Mouse (Mus musculus) thymus, postnatal 10 days (tissue): ENCODE results near the gene Man1a2.

ENCODE experiments used
- DNase-seq, 2 experiments: peaks; one replicate each; pipeline ENCODE4 v3.0.0; 2021; ENCODE audit warnings: low spot score in 2 of 2

Gene Man1a2

DNA sequence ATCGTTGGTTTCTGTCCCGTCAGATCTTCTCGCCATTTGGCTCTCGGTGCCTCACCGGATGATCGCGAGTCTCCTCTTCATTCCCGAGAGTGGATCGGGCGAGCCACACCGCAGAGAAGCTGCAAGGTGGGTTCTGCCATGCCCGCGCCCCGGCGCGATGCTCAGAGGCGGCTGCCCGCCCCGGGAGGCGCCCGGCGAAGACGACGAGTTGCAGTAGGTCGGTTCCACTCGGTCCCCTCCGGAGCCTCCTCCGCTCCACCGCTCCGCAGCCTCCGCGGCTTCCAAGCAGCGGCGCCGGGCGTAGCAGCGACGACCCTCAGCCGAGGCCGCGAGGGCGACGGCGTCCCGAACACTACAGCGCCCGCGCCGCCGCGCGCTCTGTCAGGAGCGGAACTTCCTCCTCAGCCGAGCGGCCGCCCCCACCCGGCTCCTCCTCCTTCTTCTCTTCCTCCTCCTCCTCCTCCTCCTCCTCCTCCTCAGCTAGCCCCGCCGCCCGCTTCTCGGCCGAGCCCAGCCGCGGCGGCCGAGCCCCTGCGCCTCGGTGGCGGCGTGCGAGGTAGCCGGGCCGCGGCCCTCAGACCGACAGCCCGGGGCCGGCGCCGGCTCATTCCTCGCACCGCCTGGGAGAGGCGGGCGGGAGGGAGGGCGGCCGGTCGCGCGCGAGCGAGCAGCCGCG is at the start of gene Man1a2:
TSS of gene Man1a2 (minus strand) at position 417 of the 676 bp plus-strand sequence.
- DNase-seq = peak; percentile 86 to 89

- no peak for DNase-seq
Measured at GRCm38 (mm10) chr3:100734482-100735154, 49.3 kb upstream of the Man1a2 start.

GRCm38 (mm10) chr3:100731896-100732295 is 46.6 kb upstream of the Man1a2 start:
- no peak for DNase-seq

DNA sequence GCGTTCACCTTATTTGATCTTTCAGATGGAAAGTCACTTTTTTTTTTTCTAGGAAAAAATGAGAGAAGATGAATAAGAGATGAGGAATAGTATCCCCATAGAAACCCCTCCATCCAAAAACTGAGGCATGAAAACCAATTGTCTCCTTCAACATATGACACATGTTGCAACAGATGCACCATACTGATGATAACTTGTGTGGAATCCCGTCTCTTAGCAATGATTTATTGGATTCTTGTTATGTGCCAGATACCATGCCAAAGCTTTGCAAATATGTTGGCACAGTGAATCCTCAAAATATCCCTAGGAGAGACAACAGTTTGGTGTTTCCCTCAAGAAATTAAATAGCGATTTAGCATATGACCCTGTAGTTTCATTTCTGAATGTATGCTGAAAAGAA is 46.0 kb upstream of the Man1a2 start:
- DNase-seq = no peak

DNA sequence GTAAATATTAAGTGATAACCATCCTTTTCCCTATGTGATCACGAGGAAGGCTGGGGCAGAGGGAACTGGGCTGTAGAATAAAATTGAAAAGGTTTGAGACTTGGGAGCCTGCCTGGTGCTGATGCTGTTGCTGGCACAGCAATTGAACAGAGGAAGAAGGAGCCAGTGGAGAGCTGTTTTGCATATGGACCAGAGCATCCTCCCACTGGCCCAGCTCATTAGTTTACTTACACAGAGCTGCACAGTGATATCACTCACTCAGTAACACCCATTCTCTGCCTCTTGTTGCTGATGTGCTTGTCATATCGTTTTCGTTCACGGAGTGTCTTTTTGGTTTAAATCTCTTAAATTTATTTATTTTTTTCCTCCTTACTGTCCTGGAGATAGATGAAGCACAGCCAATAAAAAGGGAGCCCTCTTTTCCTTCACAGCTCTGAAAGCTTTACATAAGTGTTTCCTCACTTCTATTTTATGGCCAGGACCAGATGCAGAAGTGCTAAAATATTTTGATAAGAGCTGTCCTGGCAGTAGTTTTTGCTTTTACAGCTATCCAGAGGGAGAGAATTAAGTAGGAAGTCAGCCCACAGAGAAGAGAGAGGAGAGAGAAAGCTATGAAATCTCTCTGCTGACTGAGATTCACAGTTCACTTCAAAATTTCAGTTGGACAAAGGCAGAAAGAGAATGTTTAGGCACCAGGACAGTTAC is 42.9 kb upstream of the Man1a2 start:
- DNase-seq = no peak

DNA sequence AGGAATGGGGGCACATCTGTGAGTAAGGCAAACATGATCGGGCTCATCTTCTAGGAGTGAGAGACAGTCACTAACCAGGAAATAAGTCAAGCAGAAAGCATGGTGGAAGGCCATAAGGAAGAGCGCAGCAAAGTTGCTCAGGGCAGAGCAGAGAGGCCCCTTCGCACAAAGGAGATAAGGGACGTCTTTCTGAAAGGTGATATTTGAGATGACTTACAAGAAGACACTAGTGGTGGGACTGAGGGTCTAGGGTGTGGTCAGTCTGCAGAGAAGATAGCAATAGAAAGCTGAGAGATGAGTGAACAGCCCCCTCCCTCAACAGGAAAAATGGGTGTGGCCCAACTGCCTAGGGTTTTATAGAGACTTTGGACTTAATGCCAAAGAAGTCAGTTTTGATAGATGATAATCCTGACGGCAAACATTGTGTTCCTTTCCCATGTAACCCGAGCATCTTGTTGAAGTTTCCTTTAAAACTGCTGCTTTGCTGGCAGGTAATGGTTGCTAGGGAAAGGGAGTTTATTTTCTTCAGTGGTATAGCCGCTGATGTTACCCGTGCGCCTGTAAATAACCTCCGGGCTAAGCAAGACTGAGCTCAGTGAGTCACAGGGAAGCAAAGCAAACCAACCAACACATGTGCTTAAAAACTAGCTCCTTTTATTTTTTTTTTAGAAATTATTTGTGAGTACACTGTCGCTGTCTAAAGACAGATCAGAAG is 40.8 kb upstream of the Man1a2 start:
- DNase-seq = no peak

DNA sequence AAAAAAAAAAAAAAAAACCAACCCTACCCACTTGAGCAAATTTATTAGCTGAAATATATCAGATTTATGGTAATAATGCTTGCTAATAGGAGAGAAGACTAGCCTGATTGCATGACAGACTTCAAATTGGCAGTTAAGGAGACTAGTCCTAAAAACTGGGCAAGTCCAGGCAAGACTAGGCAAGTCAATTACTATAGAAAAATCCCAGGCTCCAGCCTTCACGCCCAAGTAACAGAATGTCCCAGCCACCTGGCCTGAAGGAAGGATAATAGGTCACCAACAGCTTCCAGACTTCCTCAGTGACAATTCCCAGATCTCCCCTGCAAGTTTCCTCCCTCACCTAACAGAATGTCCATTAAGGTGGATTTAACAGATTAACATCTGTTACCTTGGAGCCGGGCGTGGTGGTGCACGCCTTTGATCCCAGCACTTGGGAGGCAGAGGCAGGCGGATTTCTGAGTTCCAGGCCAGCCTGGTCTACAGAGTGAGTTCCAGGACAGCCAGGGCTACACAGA is 35.5 kb upstream of the Man1a2 start:
- DNase-seq = no peak

DNA sequence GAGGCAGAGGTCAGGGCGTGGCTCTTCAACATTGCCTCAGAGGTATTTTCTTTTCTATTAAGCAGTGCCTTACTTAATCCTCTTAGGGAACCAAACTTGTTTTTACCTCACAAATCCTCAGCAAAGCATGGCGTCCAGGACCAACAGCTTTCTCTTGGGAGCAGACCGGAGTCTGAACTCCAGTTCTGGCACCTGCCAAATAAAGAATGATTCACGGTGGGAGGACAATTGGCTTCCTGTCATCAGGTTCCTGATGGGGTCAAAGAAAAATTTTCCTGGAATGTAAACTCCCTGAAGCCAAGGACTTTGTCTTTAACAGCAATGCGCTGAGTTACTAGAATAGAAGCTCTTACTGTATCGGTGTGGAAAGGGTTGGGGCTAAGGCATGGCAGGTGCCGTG is 30.9 kb upstream of the Man1a2 start:
- DNase-seq = no peak

DNA sequence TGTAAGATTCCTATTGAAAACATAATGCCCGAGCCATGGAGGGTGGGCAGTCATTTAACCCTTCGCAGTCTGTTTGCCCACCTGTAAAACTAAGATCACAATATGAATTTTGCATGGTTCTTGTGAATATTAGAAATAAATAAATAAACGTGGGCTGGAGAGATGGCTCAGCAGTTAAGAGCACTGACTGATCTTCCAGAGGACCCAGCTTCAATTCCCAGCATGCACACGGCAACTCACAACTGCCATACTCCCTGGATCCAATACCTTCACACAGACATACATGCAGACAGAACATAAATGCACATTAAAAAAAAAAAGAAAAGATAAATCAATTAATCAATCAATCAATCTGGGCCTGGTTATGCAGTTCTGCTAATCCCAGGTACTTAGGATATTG is 30.1 kb upstream of the Man1a2 start:
- DNase-seq = no peak

- DNase-seq = no peak
Measured at GRCm38 (mm10) chr3:100713142-100714005, 28.1 kb upstream of the Man1a2 start.

DNA sequence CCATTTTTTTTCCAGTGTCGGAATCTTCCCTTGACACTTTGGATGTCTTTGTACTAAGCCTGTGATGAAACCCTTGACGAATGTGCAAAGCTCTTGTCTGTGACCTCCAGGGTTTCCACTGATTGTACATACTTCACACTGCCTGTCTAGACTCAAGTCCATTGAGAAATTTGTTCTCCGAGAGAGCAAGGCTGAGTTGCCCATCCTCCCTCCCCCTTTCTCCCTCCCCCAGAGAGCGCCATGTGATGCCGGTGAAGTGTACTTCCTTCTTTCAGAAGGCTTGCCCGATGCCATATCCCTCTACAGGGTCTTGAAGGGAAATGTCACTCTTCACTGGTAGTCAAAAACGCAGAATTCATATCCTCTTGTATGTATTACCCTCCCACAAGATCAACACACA is 26.8 kb upstream of the Man1a2 start:
- DNase-seq = no peak

- no peak for DNase-seq
Measured at GRCm38 (mm10) chr3:100711486-100711885, 26.2 kb upstream of the Man1a2 start.

- no peak for DNase-seq
Measured at GRCm38 (mm10) chr3:100707117-100707516, 21.8 kb upstream of the Man1a2 start.

DNA sequence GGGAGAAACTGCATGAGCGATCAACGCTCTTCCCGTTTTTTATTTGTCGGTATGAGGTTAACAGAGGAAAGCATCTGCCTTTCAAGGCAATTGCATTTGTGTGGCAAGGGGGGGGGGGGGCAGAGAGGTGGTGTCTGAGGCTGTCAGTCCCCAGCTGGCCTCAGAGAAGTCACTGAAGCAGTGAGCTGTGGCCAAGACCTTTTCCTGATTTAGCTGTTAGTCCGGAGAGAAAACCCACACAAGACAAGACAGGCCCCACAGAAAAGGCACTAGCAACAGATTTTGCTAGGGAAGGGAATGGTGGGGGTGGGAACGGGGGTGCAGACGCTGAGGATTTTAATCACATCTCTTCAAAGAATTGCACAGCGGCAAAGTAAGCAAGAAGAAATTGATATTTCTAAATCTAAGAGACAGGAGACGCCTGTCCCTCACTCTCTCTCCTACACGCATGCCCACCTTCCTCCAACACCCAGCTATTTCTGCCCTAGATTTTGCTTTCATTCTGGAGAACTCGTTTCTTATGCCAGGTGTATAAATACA is 19.9 kb upstream of the Man1a2 start:
- DNase-seq = no peak

DNA sequence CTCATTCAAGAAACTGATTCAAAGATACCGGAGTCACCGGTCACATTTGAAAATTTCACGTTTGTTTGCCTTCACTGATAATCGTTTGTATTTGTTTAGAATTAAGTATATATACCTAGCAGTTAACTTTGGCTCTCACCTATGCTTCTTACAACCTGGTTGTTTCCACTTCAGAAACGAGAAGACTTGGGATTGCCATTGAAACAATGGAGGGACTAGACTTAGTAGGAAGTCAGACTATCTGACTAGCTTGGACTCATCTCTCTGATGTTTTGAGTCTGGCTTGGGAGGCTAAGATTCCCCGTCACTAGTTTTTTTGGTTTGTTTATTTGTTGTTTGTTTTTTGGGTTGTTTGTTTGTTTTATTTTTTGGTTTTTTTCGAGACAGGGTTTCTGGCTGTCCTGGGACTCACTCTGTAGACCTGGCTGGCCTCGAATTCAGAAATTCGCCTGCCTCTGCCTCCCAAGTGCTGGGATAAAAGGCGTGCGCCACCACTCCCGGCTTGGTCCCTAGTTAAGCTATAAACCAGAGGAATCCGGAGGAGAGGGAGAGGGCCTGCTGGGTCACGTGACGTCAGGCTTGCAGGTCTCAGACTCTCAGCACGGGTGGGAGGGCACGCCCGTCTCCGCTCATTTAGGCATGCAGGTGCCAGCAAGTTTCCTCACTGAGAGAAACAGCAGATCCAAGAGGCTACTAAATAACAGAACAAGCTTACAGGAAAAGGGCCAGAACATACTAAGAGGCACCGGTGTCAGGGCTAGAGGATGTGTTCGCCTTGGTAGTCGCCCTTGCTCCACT is 18.7 kb upstream of the Man1a2 start:
- DNase-seq = no peak

DNA sequence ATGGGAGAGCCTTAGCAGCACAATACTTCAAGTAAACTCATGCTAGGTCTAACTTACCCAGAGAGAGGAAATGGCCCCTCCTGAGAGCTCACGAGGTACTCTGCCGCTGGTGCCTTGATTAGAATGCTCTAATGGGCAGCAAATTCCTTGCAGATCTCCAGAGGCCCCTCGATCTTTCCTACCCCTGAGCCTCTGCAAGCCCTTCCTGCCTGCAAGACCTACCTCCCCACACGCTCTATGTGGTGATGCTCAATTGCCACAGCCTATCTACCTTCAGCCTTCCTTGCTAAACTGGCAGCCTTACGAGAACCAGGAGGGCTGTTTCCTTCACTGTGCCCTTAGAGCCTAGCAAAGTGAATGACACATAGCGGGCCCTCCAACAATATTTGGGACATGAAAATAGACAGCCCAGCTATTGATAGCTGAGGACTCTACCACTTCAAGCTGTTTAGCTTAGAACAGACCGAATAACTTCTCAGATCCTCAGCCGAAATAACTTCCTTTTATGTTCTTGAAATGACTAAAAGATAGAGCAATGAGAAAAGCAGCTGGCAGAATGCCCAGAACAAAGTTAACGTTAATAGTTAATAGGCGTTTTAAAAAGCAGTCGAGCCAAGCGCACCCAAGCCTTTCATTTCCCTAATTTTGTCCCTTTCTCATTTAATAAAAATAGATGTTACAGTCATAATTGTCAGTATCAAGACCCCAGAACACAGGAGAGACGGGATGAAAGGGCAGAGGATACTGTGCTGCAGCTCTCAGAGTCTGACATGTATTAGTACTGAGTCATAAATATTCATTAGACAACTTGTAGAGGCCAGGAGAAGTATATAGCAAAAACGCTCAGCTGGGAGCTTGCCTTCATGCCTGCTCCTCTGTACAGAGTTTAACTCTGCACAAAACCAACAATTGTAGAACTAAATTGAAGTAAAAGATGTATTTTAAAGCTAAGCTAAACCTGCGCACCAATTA is 17.9 kb upstream of the Man1a2 start:
- no peak for DNase-seq

- no peak for DNase-seq
Measured at GRCm38 (mm10) chr3:100688747-100689146, 3.4 kb upstream of the Man1a2 start.

DNA sequence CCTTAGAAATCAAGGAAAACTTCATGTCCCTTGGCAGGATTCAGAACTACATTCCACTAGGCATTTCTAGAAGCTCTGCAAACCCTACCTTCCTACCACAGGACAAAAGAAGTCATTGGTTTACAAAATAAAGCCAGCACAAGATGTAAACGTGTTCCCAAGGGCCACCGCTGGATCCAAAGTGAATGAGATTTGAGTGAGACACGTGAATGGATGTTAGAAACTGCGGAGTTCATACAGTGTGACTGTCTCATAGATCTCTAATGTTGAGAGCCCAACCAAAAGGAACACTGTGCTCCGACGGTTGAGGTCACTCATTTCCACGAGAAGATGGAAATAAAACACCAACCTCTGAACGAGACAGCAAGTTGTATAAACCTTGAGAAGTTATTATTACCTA is 1.5 kb upstream of the Man1a2 start:
- DNase-seq = no peak
